Mouse (Mus musculus) layer of hippocampus, postnatal 14 days (tissue): Measurements from ENCODE around the gene Ccnj. TPM values are rescaled to one million over a fixed set of nuclear protein-coding genes. Genes with fewer than 3 reads are reported as not detected.
A peak's percentile ranks its signal among the peaks of the same experiment; 100 is the strongest.

ENCODE experiments used
- DNase-seq, 2 experiments: peaks; one replicate each; pipeline ENCODE4 v3.0.0; 2021 to 2022; ENCODE audit warnings: low spot score in 2 of 2, mixed read lengths in 1 of 2
- microRNA-seq, 2 experiments: library from miRNA; unstranded; fragments of <30 nt; microRNA quantifications; one replicate each; pipeline ENCODE4 v1.2.0; 2021
- total RNA-seq, 2 experiments: library from RNA; stranded (reverse); gene quantifications; 2 replicates each; pipeline ENCODE4 v1.2.3; 2021

Gene Ccnj
- total RNA-seq, 2 experiments from 2014 or later, result 8.2 to 8.4 TPM

DNA sequence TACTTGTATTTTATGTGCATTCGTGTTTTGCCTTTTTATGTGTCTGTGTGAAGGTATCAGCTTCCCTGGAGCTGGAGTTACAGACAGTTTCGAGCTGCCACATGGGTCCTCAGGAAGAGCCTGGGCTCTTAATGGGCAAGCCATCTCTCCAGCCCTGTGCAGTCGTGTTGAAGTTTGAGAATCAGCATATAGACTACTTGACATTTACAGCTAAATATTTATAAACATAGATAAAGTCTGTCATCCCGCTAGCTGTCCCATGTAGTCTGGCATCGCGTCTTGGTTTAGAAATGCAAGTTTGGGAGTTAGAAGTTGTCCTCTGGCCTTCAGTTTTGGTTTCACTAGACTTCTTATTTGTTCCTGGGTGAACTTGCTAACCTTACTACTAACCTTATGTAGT lies 10.0 kb downstream of the Ccnj start:
- no peak for DNase-seq

GRCm38 (mm10) chr19:40841593-40841992 lies 10.5 kb downstream of the Ccnj start:
- DNase-seq, result no peak

GRCm38 (mm10) chr19:40844731-40845130 lies 13.7 kb downstream of the Ccnj start:
- no peak for DNase-seq

- no peak for DNase-seq
Observed at GRCm38 (mm10) chr19:40849391-40849790, 18.3 kb downstream of the Ccnj start.

DNA sequence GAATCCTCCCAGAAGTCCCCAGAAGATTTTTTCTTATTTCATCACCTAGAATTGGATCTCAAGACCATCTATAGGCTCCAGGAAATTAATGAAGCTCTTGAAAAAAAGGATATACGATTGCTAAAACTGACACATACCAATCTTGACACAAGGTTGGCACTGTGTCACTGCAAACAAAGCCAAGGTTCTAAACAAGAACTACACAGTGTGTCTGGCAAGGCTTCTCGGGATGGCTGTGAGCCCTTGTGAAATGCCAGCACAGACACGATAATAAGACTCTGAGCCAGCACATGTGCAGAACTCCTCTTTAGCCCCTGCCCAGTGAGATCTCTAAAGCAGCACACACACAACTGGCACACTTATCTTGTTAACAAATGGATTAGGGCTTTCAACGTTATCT lies 28.5 kb downstream of the Ccnj start:
- DNase-seq, result peak in 1 of 2 experiments; percentile 17

GRCm38 (mm10) chr19:40868284-40868683 lies 37.2 kb downstream of the Ccnj start:
- no peak for DNase-seq

DNA sequence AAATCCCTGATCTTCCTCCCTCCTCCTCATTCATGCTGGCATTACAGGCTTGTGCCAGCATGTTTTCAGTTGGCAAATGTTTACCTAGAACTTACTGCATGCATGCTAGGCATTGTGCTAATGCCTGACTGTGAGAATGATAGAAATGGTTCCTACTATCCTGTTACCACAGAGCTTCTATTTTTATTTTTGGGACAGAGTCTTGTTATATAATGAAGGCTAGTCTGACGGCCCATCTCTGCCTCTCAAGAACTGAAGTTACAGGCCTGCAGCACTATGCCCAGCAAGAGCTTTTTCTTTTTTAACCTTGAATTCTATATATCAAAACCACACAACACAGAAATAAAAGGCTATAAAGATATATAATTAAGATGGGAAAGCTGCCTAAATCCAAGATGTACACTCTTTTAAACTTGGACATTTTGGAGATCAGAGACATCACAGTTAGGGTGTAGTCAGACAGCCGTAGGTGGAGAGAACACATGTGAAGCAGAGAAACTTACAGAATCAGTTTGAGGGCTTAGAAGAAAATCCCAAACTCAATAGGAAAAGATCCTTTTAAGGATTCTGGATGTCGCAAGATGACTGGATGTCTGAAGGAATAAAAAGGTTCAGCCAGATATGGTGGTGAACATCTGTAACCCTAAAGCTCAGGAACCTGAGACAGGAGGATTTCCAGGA lies 38.5 kb downstream of the Ccnj start:
- no peak for DNase-seq

- DNase-seq, result peak; percentile 90 to 93
Observed at GRCm38 (mm10) chr19:40872955-40873665, 42.0 kb downstream of the Ccnj start.

DNA sequence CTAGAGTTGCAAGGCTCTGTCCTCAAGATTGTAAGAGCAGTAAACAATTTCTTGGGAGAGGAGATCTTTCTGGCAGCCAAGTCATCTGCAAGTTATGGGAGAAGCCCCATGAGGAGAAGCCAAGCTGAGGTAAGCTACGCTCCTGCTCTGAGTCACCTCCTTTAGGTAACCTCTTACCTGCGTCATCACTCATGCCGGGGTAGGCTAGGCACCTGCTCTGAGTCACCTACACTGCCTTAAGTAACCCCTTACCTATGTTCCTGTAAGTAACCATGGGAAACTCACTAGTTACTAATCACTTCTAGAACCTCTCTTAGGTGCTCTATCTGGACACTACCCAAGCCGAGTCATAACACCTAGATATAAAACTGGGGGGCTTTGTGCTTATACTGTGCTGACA lies 50.6 kb downstream of the Ccnj start:
- no peak for DNase-seq

GRCm38 (mm10) chr19:40888887-40889286 lies 57.8 kb downstream of the Ccnj start:
- no peak for DNase-seq

DNA sequence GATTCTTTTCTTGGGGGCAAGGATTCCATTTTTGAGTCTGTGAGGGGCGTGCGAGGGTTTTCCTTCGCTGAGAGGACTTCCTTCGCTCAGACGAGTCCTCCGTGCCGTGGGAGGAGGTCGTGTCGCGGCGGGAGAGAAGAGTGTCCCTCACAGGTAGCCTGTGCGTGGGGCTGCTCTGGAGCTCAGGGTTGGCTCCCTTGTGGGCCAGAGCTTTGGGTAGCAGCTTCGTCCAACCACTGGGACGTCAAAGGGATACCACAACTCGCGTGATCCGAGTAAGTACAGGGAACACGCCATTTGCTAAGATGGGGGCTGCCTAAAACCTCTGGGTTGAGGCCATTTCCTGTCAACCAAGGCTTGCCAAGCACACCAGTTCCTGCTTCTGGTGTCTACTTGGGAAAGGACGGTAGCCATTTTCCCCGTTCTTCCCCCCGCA lies 63.0 kb downstream of the Ccnj start:
- DNase-seq, result no peak

DNA sequence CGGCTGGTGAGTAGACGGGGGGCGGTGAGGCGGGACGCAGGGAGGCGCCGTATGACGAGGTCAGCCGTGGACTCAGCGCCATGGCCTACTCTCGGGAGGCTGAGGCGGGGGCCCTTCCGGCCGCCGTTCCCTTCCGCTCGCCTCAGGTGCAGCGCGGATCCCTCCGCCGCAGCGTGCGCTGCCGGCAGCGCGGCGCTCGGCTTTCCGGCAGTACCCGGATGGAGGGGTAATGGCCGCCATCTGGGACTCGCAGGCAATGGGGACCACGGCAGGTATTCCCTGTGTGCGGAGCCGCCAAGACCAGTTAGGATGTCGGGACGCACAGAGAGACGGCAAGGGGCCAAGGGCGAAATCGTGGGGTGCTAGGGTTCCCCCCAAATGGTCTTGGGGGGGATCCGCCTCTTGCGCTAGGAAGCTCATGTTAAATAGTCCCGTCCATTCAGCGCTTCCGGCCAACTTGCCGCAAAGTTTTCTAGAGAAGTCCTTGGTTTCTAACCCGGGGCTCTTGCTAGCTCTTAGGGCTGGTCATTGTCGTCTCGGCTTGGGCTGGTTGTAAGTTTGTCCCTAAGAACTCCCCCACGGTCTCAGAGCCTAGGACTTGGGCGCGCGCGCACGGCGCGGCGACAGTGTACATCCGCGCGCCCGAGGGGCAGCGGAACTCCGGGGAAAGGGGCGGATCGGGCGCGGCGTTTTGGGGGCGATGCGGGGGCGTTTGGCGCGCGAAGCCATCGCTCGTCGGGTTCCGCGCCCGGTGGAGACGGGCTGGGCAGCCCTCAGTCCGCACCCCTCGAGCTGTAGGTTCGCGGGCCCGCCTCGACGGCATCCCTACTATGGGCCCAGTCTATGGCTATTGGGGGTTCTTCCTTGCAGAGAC lies 63.7 kb downstream of the Ccnj start, which contains the start of gene Zfp518a:
Gene Zfp518a, plus strand, starts transcription at position 187 of the 874 bp plus-strand sequence.
- peak; percentile 84 to 98 for DNase-seq

GRCm38 (mm10) chr19:40895393-40895703 lies 64.3 kb downstream of the Ccnj start:
- no peak for DNase-seq

Small RNAs within 50 kb of the gene (microRNA-seq; reads per million reads assigned to microRNA genes)
- 0.28 to 1.6 reads per million in 2 experiments for gene Mir8092

Other genes starting within 250 kb of the Ccnj start
- 10 to 100 TPM; 22.6 to 29.3 TPM for gene Aldh18a1, start 242.8 kb upstream of the Ccnj start, total RNA-seq
- 10 to 100 TPM; 18.4 to 21.9 TPM for gene Tctn3, start 219.0 kb upstream of the Ccnj start, total RNA-seq
- gene Entpd1, start 218.9 kb upstream of the Ccnj start, total RNA-seq, result 10 to 100 TPM; 18.7 to 19.9 TPM
- gene Cc2d2b, start 82.5 kb upstream of the Ccnj start, total RNA-seq, result 1 to 10 TPM in 1 of 2 experiments, under 1 TPM in 1; 0.52 to 1.1 TPM
- gene Zfp518a, start 63.4 kb downstream of the Ccnj start, total RNA-seq, result 1 to 10 TPM; 7.8 to 8.3 TPM
- 1 to 10 TPM; 3.6 to 5.4 TPM for gene Blnk, start 163.3 kb downstream of the Ccnj start, total RNA-seq
- gene Dntt, start 198.0 kb downstream of the Ccnj start, total RNA-seq, result under 1 TPM in 1 of 2 experiments, not detected in 1; 0.21 TPM
- gene Opalin, start 245.8 kb downstream of the Ccnj start, total RNA-seq, result 1 to 10 TPM; 6.3 to 8.5 TPM